Mouse (Mus musculus) kidney, postnatal 36 days (tissue): ENCODE results near the gene Gli2.

Experiments
- DNase-seq, 2 experiments: peaks; one replicate each; pipeline ENCODE4 v3.0.0; 2021 to 2022; ENCODE audit warnings: mixed read lengths in 2 of 2

The Gli2 gene

GRCm38 (mm10) chr1:118789871-118790270, 263.5 kb downstream of the Gli2 start:
- no peak for DNase-seq

- no peak for DNase-seq
These were observed 264.0 kb downstream of the Gli2 start for GRCm38 (mm10) chr1:118789468-118789867.

- no peak for DNase-seq
These were observed 264.6 kb downstream of the Gli2 start for GRCm38 (mm10) chr1:118788813-118789212.

- DNase-seq, result no peak
These were observed 265.9 kb downstream of the Gli2 start for GRCm38 (mm10) chr1:118787486-118787885.
